27 mouse cellular contexts compared by ENCODE assay signal in genomic region chr15:85629924-85630545, GRCm38 (mm10). TPM values are rescaled to one million over a fixed set of nuclear protein-coding genes. Genes with fewer than 3 reads are reported as not detected.
DNase-seq lines count a peak whose midpoint lies in the region; ATAC-seq and TF ChIP-seq lines count a peak whose summit lies in the region.
"Had no signal": no experiment of that assay in that cellular context is flagged by ENCODE, and none has a peak within 500 bp of the region (broad histone marks: within the 10 kb centered on the region; RNA-seq: fewer than 3 reads in every experiment).

No protein-coding gene starts in this region.

- ATAC-seq in hindbrain, embryonic 11.5 days (ENCODE audit: low FRiP score) = no peak
- ATAC-seq in neural tube, embryonic 13.5 days (ENCODE audit: low read depth) = no peak
- no peak for ATAC-seq in lung, postnatal 0 days
- no peak for ATAC-seq in stomach, embryonic 16.5 days (ENCODE audit: insufficient read depth, low FRiP score)
- ATAC-seq: activated CD4-positive, CD25-positive, alpha-beta regulatory T cell, adult 4 months; hindbrain, embryonic 16.5 days; midbrain, embryonic 16.5 days had no signal

- TF ChIP-seq CTCF in lung, postnatal 0 days (IDR thresholded peaks at IDR 0.05) = no peak

- no peak for DNase-seq in hindbrain, embryonic 10.5 days (ENCODE audit: low spot score)
- no peak for DNase-seq in hindbrain, embryonic 11.5 days (ENCODE audit: low spot score)
- DNase-seq in neural tube, embryonic 10.5 days (ENCODE audit: extremely low spot score, low spot score) = no peak
- peak; percentile 53 for DNase-seq in lung, postnatal 0 days (ENCODE audit: low spot score)
- no peak for DNase-seq in right cerebral cortex, postnatal 36 days (ENCODE audit: low spot score in 2 of 2)
- DNase-seq: adrenal gland, adult 2 months; adrenal gland, postnatal 36 days; cerebellum, adult 18-20 months; embryo, embryonic 11 days; gastrocnemius, postnatal 25 days; heart, adult 2 months; kidney, adult 18-20 months; kidney, postnatal 25 days had no signal

- H3K4me3 ChIP-seq in hindbrain, embryonic 10.5 days = no peak overlapping the region
- H3K4me3 ChIP-seq in hindbrain, embryonic 11.5 days (ENCODE audit: low read depth, low read length) = no peak overlapping the region
- H3K4me3 ChIP-seq in neural tube, embryonic 13.5 days = no peak overlapping the region
- no peak overlapping the region for H3K4me3 ChIP-seq in lung, postnatal 0 days (ENCODE audit: low read depth, low read length)
- no peak overlapping the region for H3K4me3 ChIP-seq in stomach, embryonic 16.5 days (replicated peaks; ENCODE audit: low read length)
- H3K4me3 ChIP-seq: embryonic facial prominence, embryonic 13.5 days; erythroblast, embryonic 14.5 days; forebrain, embryonic 12.5 days; heart, adult 2 months; heart, embryonic 12.5 days; kidney, embryonic 15.5 days; limb, embryonic 13.5 days; megakaryocyte, embryonic 14.5 days; neural tube, embryonic 12.5 days had no signal

- no peak overlapping the region for H3K4me2 ChIP-seq in hindbrain, embryonic 11.5 days (replicated peaks; ENCODE audit: low read depth, low read length)
- no peak overlapping the region for H3K4me2 ChIP-seq in neural tube, embryonic 13.5 days
- H3K4me2 ChIP-seq in lung, postnatal 0 days (replicated peaks; ENCODE audit: low read depth, low read length) = no peak overlapping the region
- no peak overlapping the region for H3K4me2 ChIP-seq in stomach, embryonic 16.5 days (ENCODE audit: low read depth, low read length)
- H3K4me2 ChIP-seq: embryonic facial prominence, embryonic 13.5 days; forebrain, embryonic 12.5 days; heart, embryonic 12.5 days; kidney, embryonic 15.5 days; limb, embryonic 13.5 days; liver, embryonic 11.5 days; neural tube, embryonic 12.5 days had no signal

- H3K27ac ChIP-seq in hindbrain, embryonic 10.5 days = peak overlapping the region; percentile 16; the same call in 1 of the 2 replicates
- no peak overlapping the region for H3K27ac ChIP-seq in hindbrain, embryonic 11.5 days (ENCODE audit: low read depth, low read length)
- 0 out of 2 replicates have a peak overlapping the region, but pooled peaks have one; percentile 15 for H3K27ac ChIP-seq in neural tube, embryonic 13.5 days (replicated peaks)
- no peak overlapping the region for H3K27ac ChIP-seq in lung, postnatal 0 days (ENCODE audit: low read length)
- peak overlapping the region; percentile 62; the same call in 1 of the 2 replicates for H3K27ac ChIP-seq in stomach, embryonic 16.5 days (ENCODE audit: low read length)
- H3K27ac ChIP-seq: embryonic facial prominence, embryonic 13.5 days; forebrain, embryonic 12.5 days; heart, adult 2 months; kidney, embryonic 15.5 days; limb, embryonic 13.5 days; neural tube, embryonic 12.5 days had no signal

- peaks cover 66% of the 10 kb centered on the region for H3K27me3 ChIP-seq in hindbrain, embryonic 10.5 days (ENCODE audit: insufficient read depth, poor library complexity, severe bottlenecking)
- peaks cover 15% of the 10 kb centered on the region for H3K27me3 ChIP-seq in hindbrain, embryonic 11.5 days (ENCODE audit: control insufficient read depth, insufficient read depth, low read length)
- H3K27me3 ChIP-seq in neural tube, embryonic 13.5 days = peaks cover 1% of the 10 kb centered on the region; the same call in 1 of the 2 replicates
- H3K27me3 ChIP-seq in lung, postnatal 0 days (replicated peaks; ENCODE audit: insufficient read depth, low read length) = no peaks in the 10 kb centered on the region
- peaks cover 20% of the 10 kb centered on the region; the same call in 1 of the 2 replicates for H3K27me3 ChIP-seq in stomach, embryonic 16.5 days (ENCODE audit: control insufficient read depth, insufficient read depth, low read length)

- H3K36me3 ChIP-seq in hindbrain, embryonic 10.5 days = no peaks in the 10 kb centered on the region
- no peaks in the 10 kb centered on the region for H3K36me3 ChIP-seq in hindbrain, embryonic 11.5 days (ENCODE audit: control insufficient read depth, insufficient read depth, low read length)
- no peaks in the 10 kb centered on the region for H3K36me3 ChIP-seq in neural tube, embryonic 13.5 days
- H3K36me3 ChIP-seq in lung, postnatal 0 days (ENCODE audit: insufficient read depth, low read length) = no peaks in the 10 kb centered on the region
- no peaks in the 10 kb centered on the region for H3K36me3 ChIP-seq in stomach, embryonic 16.5 days (ENCODE audit: control insufficient read depth, insufficient read depth, low read length)
- H3K36me3 ChIP-seq: embryonic facial prominence, embryonic 13.5 days; forebrain, embryonic 12.5 days; heart, embryonic 12.5 days; kidney, embryonic 15.5 days; limb, embryonic 13.5 days; neural tube, embryonic 12.5 days had no signal

- H3K9me3 ChIP-seq in hindbrain, embryonic 10.5 days = no peaks in the 10 kb centered on the region
- no peaks in the 10 kb centered on the region for H3K9me3 ChIP-seq in hindbrain, embryonic 11.5 days (ENCODE audit: control insufficient read depth, low read length)
- no peaks in the 10 kb centered on the region for H3K9me3 ChIP-seq in neural tube, embryonic 13.5 days
- no peaks in the 10 kb centered on the region for H3K9me3 ChIP-seq in lung, postnatal 0 days (ENCODE audit: low read length)
- H3K9me3 ChIP-seq in stomach, embryonic 16.5 days (replicated peaks; ENCODE audit: control insufficient read depth, low read length) = no peaks in the 10 kb centered on the region
- H3K9me3 ChIP-seq: embryonic facial prominence, embryonic 13.5 days; forebrain, embryonic 12.5 days; heart, embryonic 12.5 days; kidney, embryonic 15.5 days; limb, embryonic 13.5 days; neural tube, embryonic 12.5 days had no signal

- H3K9ac ChIP-seq in hindbrain, embryonic 11.5 days (ENCODE audit: low read depth, low read length) = no peak overlapping the region
- H3K9ac ChIP-seq in neural tube, embryonic 13.5 days = no peak overlapping the region
- no peak overlapping the region for H3K9ac ChIP-seq in lung, postnatal 0 days (replicated peaks; ENCODE audit: low read depth)
- H3K9ac ChIP-seq in stomach, embryonic 16.5 days (ENCODE audit: low read length) = 0 out of 2 replicates have a peak overlapping the region, but pooled peaks have one; percentile 26
- H3K9ac ChIP-seq: embryonic facial prominence, embryonic 13.5 days; forebrain, embryonic 12.5 days; heart, embryonic 12.5 days; kidney, embryonic 15.5 days; limb, embryonic 13.5 days; neural tube, embryonic 12.5 days had no signal

- no peak for TF ChIP-seq EP300 in lung, postnatal 0 days (IDR thresholded peaks at IDR 0.05)

- 81% methylated on average over 7 of the region's 7 CpGs for WGBS in hindbrain, embryonic 10.5 days
- 81% methylated on average over 7 of the region's 7 CpGs for WGBS in hindbrain, embryonic 11.5 days
- 70% methylated on average over 7 of the region's 7 CpGs for WGBS in neural tube, embryonic 13.5 days
- 59% methylated on average over 7 of the region's 7 CpGs for WGBS in lung, postnatal 0 days
- whole genome bisulfite sequencing in stomach, embryonic 16.5 days = 76% methylated on average over 7 of the region's 7 CpGs

- H3K4me1 ChIP-seq in hindbrain, embryonic 10.5 days (replicated peaks) = peaks cover 46% of the 10 kb centered on the region
- H3K4me1 ChIP-seq in hindbrain, embryonic 11.5 days (replicated peaks; ENCODE audit: control insufficient read depth, insufficient read depth, low read length) = peaks cover 6% of the 10 kb centered on the region
- peaks cover 49% of the 10 kb centered on the region for H3K4me1 ChIP-seq in neural tube, embryonic 13.5 days (replicated peaks)
- peaks cover 6% of the 10 kb centered on the region; the same call in 1 of the 2 replicates for H3K4me1 ChIP-seq in lung, postnatal 0 days (ENCODE audit: insufficient read depth, low read depth, low read length)
- H3K4me1 ChIP-seq in stomach, embryonic 16.5 days (ENCODE audit: control insufficient read depth, insufficient read depth, low read length) = peaks cover 9% of the 10 kb centered on the region

RNA-seq across cellular contexts. Expression of gene Wnt7b, which starts 47.8 kb away (rescaled TPM):
- 52.3 and 127 TPM in 2 replicates for polyA plus RNA-seq in hindbrain, embryonic 10.5 days (2016; fragmentation: Nextera tagmentation; extraction: Ambion mirVana)
- polyA plus RNA-seq in hindbrain, embryonic 11.5 days (2014; fragmentation: Nextera tagmentation; extraction: Ambion mirVana) = 61.6 and 79.7 TPM in 2 replicates
- polyA plus RNA-seq in neural tube, embryonic 13.5 days (2015; fragmentation: Nextera tagmentation; extraction: Ambion mirVana) = 34.2 and 37.7 TPM in 2 replicates
- 11.3 and 14.9 TPM in 2 replicates for polyA plus RNA-seq in lung, postnatal 0 days (2015; fragmentation: Nextera tagmentation; extraction: Ambion mirVana)
- 3.4 and 4.8 TPM in 2 replicates for polyA plus RNA-seq in stomach, embryonic 16.5 days (2015; fragmentation: Nextera tagmentation; extraction: Ambion mirVana)
- polyA plus RNA-seq: activated CD4-positive, CD25-positive, alpha-beta regulatory T cell, adult 4 months; erythroblast, embryonic 14.5 days had no signal

Comparison
In these comparisons a context has a peak if more than half of its experiments do, and no peak if none do; other contexts are left out.
1. H3K27ac ChIP-seq: peak in hindbrain, embryonic 10.5 days (single experiment), neural tube, embryonic 13.5 days (single experiment) and stomach, embryonic 16.5 days (single experiment); none in hindbrain, embryonic 11.5 days (single experiment) and lung, postnatal 0 days (single experiment).